Mouse (Mus musculus): ENCODE results near the gene Ghrl. TPM values are rescaled to one million over a fixed set of nuclear protein-coding genes. Genes with fewer than 3 reads are reported as not detected.
"Not testable (repeated sequence)": the region's sequence is repeated elsewhere in the genome, so short reads cannot be mapped to it uniquely, and the experiment has no call there.

The Ghrl gene
- polyA plus RNA-seq, 1 experiment from 2014 or later = 0.32 TPM

GRCm38 (mm10) chr6:113714276-113714675 lies 5.4 kb downstream of the Ghrl start:
- no peak overlapping the region for H3K4me2 ChIP-seq (ENCODE audit: low read depth, low read length, severe bottlenecking)
- 94% methylated on average over 2 of the region's 2 CpGs for WGBS
- no peak overlapping the region for H3K9ac ChIP-seq (ENCODE audit: low read length)
- no peak overlapping the region for H3K27ac ChIP-seq (ENCODE audit: low read depth, low read length)
- H3K36me3 ChIP-seq (ENCODE audit: control insufficient read depth, insufficient read depth, low read length) = peaks cover 4% of the 10 kb centered on the region; the same call in 1 of the 2 replicates
- H3K4me3 ChIP-seq (ENCODE audit: low read depth, low read length) = no peak overlapping the region
- no peaks in the 10 kb centered on the region for H3K27me3 ChIP-seq (ENCODE audit: control insufficient read depth, insufficient read depth, low read length)
- no peaks in the 10 kb centered on the region for H3K9me3 ChIP-seq (ENCODE audit: control insufficient read depth, low read length)
- no peak for ATAC-seq (replicated peaks; ENCODE audit: low FRiP score)
- H3K4me1 ChIP-seq (replicated peaks; ENCODE audit: control insufficient read depth, insufficient read depth, low read length) = no peaks in the 10 kb centered on the region
- no peak for DNase-seq (ENCODE audit: low spot score)

GRCm38 (mm10) chr6:113713389-113713788 lies 6.3 kb downstream of the Ghrl start:
- H3K9ac ChIP-seq (ENCODE audit: low read length); H3K27me3 ChIP-seq (ENCODE audit: control insufficient read depth, insufficient read depth, low read length); ATAC-seq (replicated peaks; ENCODE audit: low FRiP score); H3K36me3 ChIP-seq (ENCODE audit: control insufficient read depth, insufficient read depth, low read length); H3K4me3 ChIP-seq (ENCODE audit: low read depth, low read length); DNase-seq (ENCODE audit: low spot score); H3K4me2 ChIP-seq (ENCODE audit: low read depth, low read length, severe bottlenecking); H3K9me3 ChIP-seq (ENCODE audit: control insufficient read depth, low read length); H3K4me1 ChIP-seq (replicated peaks; ENCODE audit: control insufficient read depth, insufficient read depth, low read length); H3K27ac ChIP-seq (ENCODE audit: low read depth, low read length): not testable (repeated sequence)
- WGBS = 90% methylated on average over 5 of the region's 5 CpGs

GRCm38 (mm10) chr6:113712718-113713117 lies 7.0 kb downstream of the Ghrl start:
- no peak for ATAC-seq (replicated peaks; ENCODE audit: low FRiP score)
- peaks cover 7% of the 10 kb centered on the region for H3K36me3 ChIP-seq (ENCODE audit: control insufficient read depth, insufficient read depth, low read length)
- 94% methylated on average over 3 of the region's 3 CpGs for WGBS

GRCm38 (mm10) chr6:113697222-113698205 lies 22.2 kb downstream of the Ghrl start:
- Histone ChIP-seq H3K36me3 (ENCODE audit: control insufficient read depth, insufficient read depth, low read length) (no peaks in the 10 kb centered on the region), H3K27me3 (ENCODE audit: control insufficient read depth, insufficient read depth, low read length) (no peaks in the 10 kb centered on the region), H3K4me2 (ENCODE audit: low read depth, low read length, severe bottlenecking) (peak overlapping the region; percentile 98), H3K9me3 (ENCODE audit: control insufficient read depth, low read length) (no peaks in the 10 kb centered on the region), H3K27ac (ENCODE audit: low read depth, low read length) (peak overlapping the region; percentile 71), H3K4me1 (replicated peaks; ENCODE audit: control insufficient read depth, insufficient read depth, low read length) (peaks cover 13% of the 10 kb centered on the region), H3K4me3 (ENCODE audit: low read depth, low read length) (peak overlapping the region; percentile 84), H3K9ac (ENCODE audit: low read length) (peak overlapping the region; percentile 80)
- ATAC-seq (replicated peaks; ENCODE audit: low FRiP score) (no peak), DNase-seq (ENCODE audit: low spot score) (no peak)
- WGBS = under 1% methylated on average over 99 of the region's 113 CpGs

More at GRCm38 (mm10) chr6:113712718-113713117, 7.0 kb downstream of the Ghrl start:
- Histone ChIP-seq H3K27me3 (ENCODE audit: control insufficient read depth, insufficient read depth, low read length) (no peaks in the 10 kb centered on the region), H3K4me2 (ENCODE audit: low read depth, low read length, severe bottlenecking) (no peak overlapping the region), H3K4me3 (ENCODE audit: low read depth, low read length) (no peak overlapping the region), H3K9ac (ENCODE audit: low read length) (no peak overlapping the region), H3K27ac (ENCODE audit: low read depth, low read length) (no peak overlapping the region), H3K4me1 (replicated peaks; ENCODE audit: control insufficient read depth, insufficient read depth, low read length) (no peaks in the 10 kb centered on the region), H3K9me3 (ENCODE audit: control insufficient read depth, low read length) (no peaks in the 10 kb centered on the region)
- DNase-seq (ENCODE audit: low spot score) = no peak

GRCm38 (mm10) chr6:113696582-113697221 lies 23.0 kb downstream of the Ghrl start, which contains the start of gene Tatdn2:
Tatdn2 (plus strand) TSS chr6:113697050.
- Histone ChIP-seq H3K9me3 (ENCODE audit: control insufficient read depth, low read length) (no peaks in the 10 kb centered on the region), H3K4me2 (ENCODE audit: low read depth, low read length, severe bottlenecking) (peak within 1 kb of the TSS; percentile 98)
- peak; percentile 97 for DNase-seq (ENCODE audit: low spot score)

GRCm38 (mm10) chr6:113695766-113696355 lies 23.8 kb downstream of the Ghrl start:
- H3K9ac ChIP-seq (ENCODE audit: low read length) = peak overlapping the region; percentile 54; the same call in 1 of the 2 replicates
- peak overlapping the region; percentile 98 for H3K4me2 ChIP-seq (ENCODE audit: low read depth, low read length, severe bottlenecking)
- no peaks in the 10 kb centered on the region for H3K36me3 ChIP-seq (ENCODE audit: control insufficient read depth, insufficient read depth, low read length)
- WGBS = 74% methylated on average over 4 of the region's 4 CpGs
- H3K9me3 ChIP-seq (ENCODE audit: control insufficient read depth, low read length) = no peaks in the 10 kb centered on the region
- no peak overlapping the region for H3K27ac ChIP-seq (ENCODE audit: low read depth, low read length)
- ATAC-seq (replicated peaks; ENCODE audit: low FRiP score) (no peak), DNase-seq (ENCODE audit: low spot score) (no peak)
- no peaks in the 10 kb centered on the region for H3K27me3 ChIP-seq (ENCODE audit: control insufficient read depth, insufficient read depth, low read length)
- peaks cover 13% of the 10 kb centered on the region for H3K4me1 ChIP-seq (replicated peaks; ENCODE audit: control insufficient read depth, insufficient read depth, low read length)
- peak overlapping the region; percentile 84 for H3K4me3 ChIP-seq (ENCODE audit: low read depth, low read length)

More at GRCm38 (mm10) chr6:113696582-113697221, 23.0 kb downstream of the Ghrl start, which contains the start of gene Tatdn2:
- H3K4me1 ChIP-seq (replicated peaks; ENCODE audit: control insufficient read depth, insufficient read depth, low read length) = peaks cover 13% of the 10 kb centered on the region
- no peaks in the 10 kb centered on the region for H3K27me3 ChIP-seq (ENCODE audit: control insufficient read depth, insufficient read depth, low read length)
- peak within 1 kb of the TSS; percentile 80 for H3K9ac ChIP-seq (ENCODE audit: low read length)
- under 1% methylated on average over 50 of the region's 58 CpGs for WGBS
- peak; percentile 99 for ATAC-seq (replicated peaks; ENCODE audit: low FRiP score)
- peak within 1 kb of the TSS; percentile 84 for H3K4me3 ChIP-seq (ENCODE audit: low read depth, low read length)
- peak within 1 kb of the TSS; percentile 71 for H3K27ac ChIP-seq (ENCODE audit: low read depth, low read length)
- H3K36me3 ChIP-seq (ENCODE audit: control insufficient read depth, insufficient read depth, low read length) = no peaks in the 10 kb centered on the region

- no peak for DNase-seq (ENCODE audit: low spot score)
- ATAC-seq (replicated peaks; ENCODE audit: low FRiP score) = no peak
- Histone ChIP-seq H3K36me3 (ENCODE audit: control insufficient read depth, insufficient read depth, low read length) (no peaks in the 10 kb centered on the region), H3K27me3 (ENCODE audit: control insufficient read depth, insufficient read depth, low read length) (no peaks in the 10 kb centered on the region), H3K4me1 (replicated peaks; ENCODE audit: control insufficient read depth, insufficient read depth, low read length) (peaks cover 13% of the 10 kb centered on the region), H3K9me3 (ENCODE audit: control insufficient read depth, low read length) (no peaks in the 10 kb centered on the region), H3K4me2 (ENCODE audit: low read depth, low read length, severe bottlenecking) (no peak overlapping the region), H3K27ac (ENCODE audit: low read depth, low read length) (no peak overlapping the region), H3K4me3 (ENCODE audit: low read depth, low read length) (no peak overlapping the region), H3K9ac (ENCODE audit: low read length) (no peak overlapping the region)
- WGBS = 73% methylated on average over 1 of the region's 1 CpGs
These were observed 24.5 kb downstream of the Ghrl start for GRCm38 (mm10) chr6:113695203-113695602.

- no peak overlapping the region for H3K9ac ChIP-seq (ENCODE audit: low read length)
- no peak overlapping the region for H3K27ac ChIP-seq (ENCODE audit: low read depth, low read length)
- H3K9me3 ChIP-seq (ENCODE audit: control insufficient read depth, low read length) = no peaks in the 10 kb centered on the region
- ATAC-seq (replicated peaks; ENCODE audit: low FRiP score) = no peak
- no peak overlapping the region for H3K4me2 ChIP-seq (ENCODE audit: low read depth, low read length, severe bottlenecking)
- H3K4me3 ChIP-seq (ENCODE audit: low read depth, low read length) = no peak overlapping the region
- DNase-seq (ENCODE audit: low spot score) = no peak
- H3K4me1 ChIP-seq (replicated peaks; ENCODE audit: control insufficient read depth, insufficient read depth, low read length) = peaks cover 6% of the 10 kb centered on the region
- no peaks in the 10 kb centered on the region for H3K36me3 ChIP-seq (ENCODE audit: control insufficient read depth, insufficient read depth, low read length)
- H3K27me3 ChIP-seq (ENCODE audit: control insufficient read depth, insufficient read depth, low read length) = no peaks in the 10 kb centered on the region
- 94% methylated on average over 5 of the region's 5 CpGs for WGBS
These were observed 26.3 kb downstream of the Ghrl start for GRCm38 (mm10) chr6:113693377-113693776.
